Mouse (Mus musculus): ENCODE measurements around the gene Kcnh7.

- TF ChIP-seq CTCF (IDR thresholded peaks at IDR 0.05; ENCODE audit: borderline replicate concordance, extremely low read depth, insufficient read depth, insufficient read length) (no peak), POLR2A (IDR thresholded peaks at IDR 0.05; ENCODE audit: borderline replicate concordance, extremely low read depth, insufficient read depth, insufficient read length, poor library complexity, severe bottlenecking) (no peak)
Observed at GRCm38 (mm10) chr2:62819231-62819630, 364.9 kb downstream of the Kcnh7 start.

Data from brain, embryonic 14.5 days (tissue).